Mouse (Mus musculus): ENCODE results near the gene Adam29.

The Adam29 gene

DNA sequence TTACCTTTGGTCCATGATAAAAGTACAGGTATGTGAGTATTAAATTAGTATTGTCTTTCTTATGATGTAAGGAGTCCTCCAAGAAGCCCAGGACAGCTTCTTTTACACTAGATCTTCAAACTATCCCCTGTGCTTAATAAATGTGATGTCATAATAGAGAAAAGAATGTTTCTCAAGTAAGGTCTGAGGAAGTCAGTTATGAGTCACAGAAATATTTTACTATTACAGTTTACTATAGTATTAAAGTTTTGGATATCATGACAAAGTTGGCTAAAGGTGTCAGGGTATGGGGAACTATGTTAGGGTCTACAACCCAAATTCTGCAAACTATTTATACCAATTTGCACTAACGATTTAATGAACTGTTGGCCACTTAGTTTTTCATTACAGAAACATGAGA, at the start of gene Adam29:
Gene Adam29 (minus strand): TSS at position 101 of the 400 bp plus-strand sequence.
- no peak for DNase-seq (ENCODE audit: low spot score in 2 of 2)

DNA sequence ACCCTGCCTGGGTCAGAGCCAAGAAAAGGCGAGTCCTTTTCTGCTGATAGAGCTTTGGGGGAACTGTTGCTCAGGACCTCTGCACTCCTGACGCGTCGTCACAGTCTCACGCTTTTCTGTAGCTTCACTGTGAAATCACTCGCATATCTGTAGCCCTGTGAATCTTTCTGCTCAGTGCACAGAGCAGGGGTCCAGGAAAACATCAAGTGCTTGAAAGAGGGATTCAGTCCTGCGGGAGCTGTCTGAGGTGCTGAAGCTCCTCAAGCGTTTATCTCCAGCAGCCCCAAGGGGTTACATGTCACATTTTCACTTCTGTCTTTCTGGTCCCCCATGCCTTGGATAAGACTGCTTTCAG, 33.8 kb upstream of the Adam29 start:
- no peak for DNase-seq (ENCODE audit: low spot score in 2 of 2)

DNA sequence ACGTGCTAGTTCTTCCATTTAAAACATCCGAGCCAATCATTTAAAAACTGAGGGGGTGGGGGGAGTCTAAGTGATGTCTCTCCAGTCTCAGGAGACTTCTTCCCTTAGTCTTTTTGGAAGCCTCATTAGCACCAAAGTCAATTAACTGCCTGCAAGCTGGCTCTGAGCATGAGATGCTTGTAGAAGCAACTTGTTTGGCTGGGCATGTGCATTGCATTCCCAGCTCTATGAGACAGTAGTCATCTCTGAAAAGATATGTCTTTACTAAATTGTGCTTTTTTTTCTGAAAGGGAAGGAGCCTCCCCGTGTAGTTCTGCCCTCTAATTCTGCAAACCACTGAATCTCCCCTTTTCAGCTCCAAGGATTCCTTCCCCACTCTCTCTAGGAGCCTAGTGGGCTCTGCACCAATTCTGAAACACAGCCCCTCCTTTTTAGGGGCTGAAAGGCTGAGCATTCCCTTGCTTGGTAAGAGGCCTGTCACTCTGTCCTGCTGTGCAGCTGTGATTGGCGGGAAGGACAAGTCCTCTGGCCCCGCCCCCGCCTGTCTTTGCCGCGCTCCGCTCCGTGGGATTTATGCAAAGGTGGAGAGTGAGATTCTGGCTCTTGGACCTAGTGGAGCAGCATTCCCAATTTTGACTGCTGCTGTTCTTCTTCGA, 33.2 kb upstream of the Adam29 start, which contains the start of gene Glra3:
Gene Glra3 (plus strand): TSS at position 591 of the 656 bp plus-strand sequence.
- peak; percentile 73 for DNase-seq (ENCODE audit: low spot score in 2 of 2)
